Mouse (Mus musculus) c-Kit-positive CD71-positive TER-119-positive erythroid progenitor cells, embryonic 14.5 days (primary cell): ENCODE results near the gene Trmt61a.
"Not testable (repeated sequence)": the region's sequence is repeated elsewhere in the genome, so short reads cannot be mapped to it uniquely, and the experiment has no call there.

ENCODE experiments used
- DNase-seq: peaks from one replicate; pipeline ENCODE4 v3.0.0-alpha.2; 2013; ENCODE audit warnings: low spot score

Trmt61a gene

DNA sequence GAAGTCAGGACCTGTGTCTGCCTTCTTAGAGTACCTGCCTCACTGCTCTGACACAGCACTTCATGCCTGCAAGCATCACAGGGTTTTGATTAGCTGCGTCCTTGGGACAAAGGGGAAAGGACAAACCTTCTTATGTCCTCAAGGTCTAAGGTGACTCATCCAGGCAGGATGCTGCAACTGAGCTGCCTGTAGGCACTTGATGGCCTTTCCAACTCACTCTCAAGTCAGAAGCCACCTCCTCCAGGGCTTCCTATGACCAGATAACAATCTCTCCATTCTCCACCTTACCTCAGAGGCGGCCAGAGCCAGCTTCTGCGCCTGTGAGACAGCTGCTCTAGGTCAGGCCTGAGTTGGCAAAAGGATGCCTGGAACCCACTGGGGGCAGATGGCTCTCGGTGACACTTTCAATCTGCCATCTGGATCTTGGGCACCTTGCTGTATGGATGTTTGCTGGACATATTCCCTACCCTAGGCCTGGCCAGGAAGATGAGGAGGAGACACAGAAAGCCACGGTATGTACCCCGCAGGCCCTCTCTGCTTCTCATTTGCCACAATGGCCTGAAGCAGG, 20.5 kb downstream of the Trmt61a start:
- no peak for DNase-seq

DNA sequence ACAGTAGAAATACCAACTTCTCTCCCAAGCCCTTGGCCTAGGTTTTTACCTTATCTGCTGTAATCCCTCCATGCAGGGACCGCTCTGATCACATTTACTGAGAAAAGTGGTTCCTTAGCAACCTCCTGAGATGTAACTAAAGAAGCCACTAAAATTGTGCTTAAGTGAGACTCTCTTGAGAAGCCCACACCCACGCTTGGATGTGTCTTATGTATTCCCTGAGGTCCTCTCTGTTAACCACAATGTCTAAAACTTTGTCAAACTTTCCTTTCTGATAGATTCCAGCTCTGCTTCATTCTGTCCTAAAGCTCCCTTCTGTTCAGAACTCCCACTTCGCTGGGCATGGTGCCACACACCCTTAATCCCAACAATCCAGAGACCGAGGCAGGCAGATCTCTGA, 21.6 kb downstream of the Trmt61a start:
- no peak for DNase-seq

DNA sequence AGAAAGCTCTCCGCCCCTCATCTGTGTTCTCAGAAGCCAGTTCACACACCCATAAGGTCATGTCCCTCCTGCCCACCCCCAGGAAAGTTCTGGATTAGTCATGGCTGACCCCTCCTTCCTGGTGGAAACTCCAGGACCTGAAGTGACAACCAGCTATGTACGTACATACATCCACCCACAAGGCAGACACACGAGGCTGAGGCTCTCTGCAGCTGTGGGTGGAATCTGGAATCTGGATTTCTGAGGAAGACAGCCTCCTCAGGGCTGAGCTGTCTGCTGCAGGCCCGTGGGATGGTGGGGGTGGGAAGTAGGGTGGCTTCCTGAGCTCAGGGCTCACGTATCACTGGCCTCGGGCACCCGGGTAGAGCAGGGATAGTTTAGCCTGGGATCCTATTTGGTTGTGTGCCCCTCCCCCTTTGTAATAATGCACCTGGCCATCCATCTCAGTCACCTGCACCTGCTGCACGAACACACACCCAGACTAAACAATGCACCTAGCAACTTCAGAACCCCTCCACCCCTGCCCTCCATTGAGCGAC, 23.1 kb downstream of the Trmt61a start:
- DNase-seq: no peak

DNA sequence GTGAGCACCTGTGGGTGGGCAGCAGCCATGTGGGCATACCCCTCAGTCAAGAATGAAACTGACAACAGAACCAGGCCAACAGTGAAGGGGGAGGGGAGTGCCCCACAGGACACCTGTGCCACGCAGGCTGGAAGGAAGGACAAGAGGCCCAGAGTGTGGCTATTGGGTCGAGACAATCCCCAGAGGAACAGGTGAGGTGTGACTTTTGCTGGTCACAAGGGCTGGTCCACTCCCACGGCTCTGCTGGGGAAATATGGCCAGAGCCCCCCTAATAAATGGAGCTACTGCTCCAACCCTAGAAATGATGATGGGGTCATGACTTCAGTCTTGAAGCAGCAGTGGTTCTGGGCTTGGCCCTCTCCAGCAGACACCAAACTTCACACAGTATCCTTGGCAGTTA, 25.4 kb downstream of the Trmt61a start:
- DNase-seq: no peak

DNA sequence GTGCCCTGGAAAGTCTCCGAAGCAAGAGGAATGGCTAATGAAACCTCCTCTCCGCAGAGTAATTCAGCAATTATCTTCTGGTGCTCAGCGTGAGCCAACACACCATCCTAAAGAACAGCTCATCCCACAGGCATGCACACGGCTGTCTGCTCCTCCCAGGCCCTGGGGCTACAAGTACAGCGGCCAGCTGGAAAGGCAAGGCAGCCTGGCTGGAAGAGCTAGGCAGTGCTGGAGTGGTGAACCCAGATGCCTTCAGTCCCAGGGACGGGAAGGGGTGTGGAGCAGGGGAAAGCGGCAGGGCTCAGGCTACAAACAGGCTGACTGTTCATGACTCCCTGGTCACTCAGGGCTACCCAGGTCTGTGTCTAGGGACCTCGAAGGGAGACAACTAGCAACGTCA, 26.7 kb downstream of the Trmt61a start:
- DNase-seq: no peak

DNA sequence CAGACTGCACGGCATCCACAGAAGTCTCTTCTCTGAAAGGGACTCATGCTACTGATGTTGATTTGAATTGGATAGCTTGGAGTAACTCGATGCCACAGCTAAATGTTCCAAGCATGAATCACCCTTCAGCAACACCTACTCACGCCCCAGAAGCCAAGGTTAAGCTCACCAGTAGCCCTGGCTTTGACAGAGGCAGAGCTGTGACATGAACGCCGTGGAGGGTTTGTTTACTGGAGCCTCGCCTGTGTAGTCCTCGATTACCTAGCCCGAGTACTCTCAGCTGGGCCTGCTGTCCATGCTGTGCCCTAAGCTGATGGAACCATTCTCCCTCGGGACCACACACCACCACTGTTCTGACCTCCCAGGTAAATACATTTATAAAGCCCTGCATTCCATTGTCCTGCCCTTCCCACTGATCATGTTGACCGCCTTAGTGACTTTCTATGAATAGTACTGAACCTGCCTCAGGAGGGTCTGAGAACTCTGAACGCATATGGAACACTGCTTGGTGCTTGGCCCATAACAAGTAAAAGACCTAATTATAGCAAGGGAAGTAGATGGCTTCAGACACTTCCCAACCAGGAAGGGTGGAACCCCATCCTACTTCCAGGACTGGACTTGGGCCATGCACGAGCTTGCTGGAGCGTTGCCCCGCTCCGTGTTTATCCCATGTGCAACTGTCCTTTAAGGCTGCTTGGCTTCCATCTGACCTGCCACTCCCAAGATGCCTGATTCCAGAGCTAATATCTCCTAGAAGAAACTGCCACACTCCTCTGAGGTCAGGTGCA, 27.5 kb downstream of the Trmt61a start:
- no peak for DNase-seq

DNA sequence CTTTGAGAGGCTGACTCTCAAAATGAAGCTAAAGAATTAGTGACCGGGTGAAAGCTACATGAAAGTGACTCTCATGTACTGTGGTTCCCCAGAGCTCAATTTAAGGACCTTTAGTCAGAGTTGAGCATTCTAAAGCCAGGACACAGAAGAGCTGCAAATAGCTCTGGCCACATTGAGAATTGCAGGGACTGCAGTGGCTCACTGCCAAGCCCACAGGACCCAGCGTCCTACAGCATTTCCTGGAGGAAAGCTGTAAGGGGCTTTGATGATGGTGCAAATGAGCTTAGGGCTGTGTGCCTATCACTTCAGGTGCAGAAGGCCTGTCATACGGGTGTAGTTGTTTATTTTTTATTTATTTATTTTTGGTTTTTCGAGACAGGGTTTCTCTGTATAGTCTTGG, 30.3 kb downstream of the Trmt61a start:
- no peak for DNase-seq

DNA sequence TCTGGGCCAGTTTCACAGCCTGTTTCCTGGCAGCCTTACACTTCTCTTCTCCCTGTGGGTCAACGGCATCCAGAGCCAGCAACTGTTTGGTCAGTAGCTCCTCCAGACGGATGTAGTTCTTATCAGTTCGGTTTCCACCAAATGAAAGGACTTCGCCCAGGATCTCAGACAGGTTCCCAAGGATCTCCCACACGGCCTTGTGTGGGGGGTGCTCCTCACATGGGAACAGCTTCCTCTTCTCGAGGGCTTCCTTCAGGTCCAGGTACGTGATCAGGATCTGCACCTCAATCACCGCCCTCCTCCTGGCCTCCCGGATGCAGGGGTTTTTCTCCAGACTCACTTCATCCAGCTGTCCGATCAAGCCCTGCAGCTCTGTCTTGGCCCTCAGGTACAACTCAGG, 32.2 kb downstream of the Trmt61a start:
- DNase-seq: no peak

DNA sequence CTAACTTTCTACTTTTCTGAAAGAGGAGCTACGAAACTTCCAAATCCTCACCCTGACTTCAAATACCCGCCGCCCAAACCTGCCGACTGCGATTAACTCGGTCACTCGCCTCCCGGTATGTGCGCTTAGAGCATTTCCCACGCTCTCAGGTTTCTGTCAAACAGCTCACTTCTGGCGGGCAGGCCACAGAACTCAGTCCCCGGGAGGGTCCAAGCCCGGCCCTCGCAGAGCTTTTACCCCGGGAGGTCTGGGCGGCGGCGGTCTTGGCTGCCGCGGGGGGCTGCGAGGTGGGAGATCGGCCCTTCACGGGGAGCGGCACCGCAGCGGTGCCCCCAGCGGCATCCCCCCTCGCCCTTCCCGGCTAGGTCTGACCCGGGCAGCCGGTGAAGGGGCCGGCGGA, 34.6 kb downstream of the Trmt61a start:
- DNase-seq: peak; percentile 37

DNA sequence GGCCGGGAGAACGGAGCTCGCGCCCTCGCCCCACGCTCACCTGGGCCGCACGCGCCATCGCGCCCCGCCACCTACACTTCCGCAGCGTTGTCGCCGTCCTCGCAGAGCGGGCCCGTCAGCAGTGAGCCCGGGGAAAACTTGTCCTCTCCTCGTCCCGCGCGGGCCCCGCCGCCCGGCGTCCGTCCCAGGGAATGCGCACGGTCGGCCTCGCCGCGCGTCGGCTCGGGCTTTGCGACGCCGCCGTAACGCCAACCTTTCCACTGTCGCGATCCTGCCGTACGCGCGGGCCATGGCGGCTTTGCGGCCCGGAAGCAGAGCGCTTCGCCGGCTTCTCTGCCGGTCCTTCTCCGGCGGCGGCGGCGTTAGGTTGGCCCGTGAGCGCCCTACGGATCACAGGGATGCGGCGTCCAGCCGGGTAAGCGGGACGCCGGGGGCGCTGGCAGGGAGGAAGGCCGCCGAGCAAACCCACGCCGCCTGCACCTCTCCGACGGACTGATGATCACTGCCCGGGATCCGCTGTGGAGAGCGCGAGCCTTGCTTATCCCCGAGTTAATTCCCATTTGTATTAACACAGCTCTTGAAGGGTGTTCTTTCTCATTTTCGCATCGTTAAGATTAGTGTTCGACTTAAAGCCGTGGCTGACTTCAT, 35.2 kb downstream of the Trmt61a start, which contains the start of the genes Bag5 and Apopt1:
TSS of gene Bag5 (minus strand) at position 254 of the 648 bp plus-strand sequence.
TSS of gene Apopt1 (plus strand) at position 258 of the 648 bp plus-strand sequence.
- DNase-seq: peak; percentile 82

DNA sequence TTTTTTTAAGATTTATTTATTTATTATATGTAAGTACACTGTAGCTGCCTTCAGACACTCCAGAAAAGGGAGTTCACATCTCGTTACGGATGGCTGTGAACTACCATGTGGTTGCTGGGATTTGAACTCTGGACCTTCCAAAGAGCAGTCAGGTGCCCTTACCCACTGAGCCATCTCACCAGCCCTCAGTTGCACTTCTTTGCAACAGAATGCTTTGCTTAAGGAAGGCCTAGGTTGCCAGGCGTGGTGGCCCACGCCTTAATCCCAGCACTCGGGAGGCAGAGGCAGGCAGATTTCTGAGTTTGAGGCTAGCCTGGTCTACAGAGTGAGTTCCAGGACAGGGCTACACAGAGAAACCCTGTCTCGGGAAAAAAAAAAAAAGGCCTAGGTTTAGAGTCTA, 36.0 kb downstream of the Trmt61a start:
- DNase-seq: not testable (repeated sequence)

DNA sequence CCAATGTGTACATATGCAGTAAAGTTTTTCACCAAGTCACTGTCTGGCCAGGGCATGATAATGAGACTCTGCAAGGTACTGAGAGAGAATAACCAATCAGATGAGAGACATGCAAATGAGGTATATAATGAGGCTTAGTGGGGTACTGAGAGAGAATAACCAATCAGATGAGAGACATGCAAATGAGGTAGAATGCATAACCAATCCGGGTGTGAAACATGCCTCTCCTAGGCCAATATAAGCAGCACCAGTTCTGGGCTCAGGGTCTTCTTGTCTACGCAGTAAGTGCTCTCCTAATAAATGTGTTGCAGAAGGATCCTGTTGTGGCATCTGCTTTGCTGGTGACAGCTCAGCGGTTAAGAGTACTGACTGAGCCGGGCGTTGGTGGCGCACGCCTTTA, 38.6 kb downstream of the Trmt61a start:
- DNase-seq: no peak

DNA sequence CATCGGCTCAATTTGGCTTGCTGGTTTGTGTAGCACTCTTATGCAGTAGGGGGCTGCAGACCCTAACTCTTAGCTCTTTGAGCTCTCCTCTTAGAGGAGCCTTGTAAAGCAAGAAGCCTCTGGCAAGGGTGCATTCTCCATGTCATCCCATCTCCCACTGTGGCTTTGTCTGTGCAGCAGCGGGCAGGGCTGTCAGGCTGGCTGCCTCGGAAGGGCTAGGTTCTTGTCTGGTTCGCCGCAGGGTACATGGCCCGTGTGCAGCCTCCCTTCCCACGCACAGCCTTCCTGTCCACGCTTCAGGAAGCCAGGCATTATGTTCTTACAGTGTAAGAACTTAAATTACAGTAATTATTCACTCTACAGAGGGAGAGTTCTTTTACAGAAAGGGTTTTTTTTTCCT, 40.8 kb downstream of the Trmt61a start:
- DNase-seq: no peak

DNA sequence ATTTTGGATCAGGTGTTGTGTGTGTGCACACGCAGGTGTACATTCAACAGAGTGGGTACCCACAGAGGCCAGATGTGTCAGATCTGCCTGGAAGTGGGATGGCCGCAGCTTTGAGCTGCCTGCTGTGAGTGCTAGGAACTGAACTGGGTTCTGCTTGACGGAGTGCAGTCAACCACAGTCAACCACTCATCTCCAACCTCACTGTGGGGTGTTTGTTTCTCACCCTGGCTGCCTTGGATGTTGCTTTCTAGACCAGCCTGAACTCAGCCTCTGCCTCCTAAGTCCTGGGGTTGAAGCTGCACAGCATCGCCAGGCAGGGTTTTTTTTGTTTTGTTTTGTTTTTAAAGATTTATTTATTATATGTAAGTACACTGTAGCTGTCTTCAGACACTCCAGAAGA, 42.3 kb downstream of the Trmt61a start:
- no peak for DNase-seq

DNA sequence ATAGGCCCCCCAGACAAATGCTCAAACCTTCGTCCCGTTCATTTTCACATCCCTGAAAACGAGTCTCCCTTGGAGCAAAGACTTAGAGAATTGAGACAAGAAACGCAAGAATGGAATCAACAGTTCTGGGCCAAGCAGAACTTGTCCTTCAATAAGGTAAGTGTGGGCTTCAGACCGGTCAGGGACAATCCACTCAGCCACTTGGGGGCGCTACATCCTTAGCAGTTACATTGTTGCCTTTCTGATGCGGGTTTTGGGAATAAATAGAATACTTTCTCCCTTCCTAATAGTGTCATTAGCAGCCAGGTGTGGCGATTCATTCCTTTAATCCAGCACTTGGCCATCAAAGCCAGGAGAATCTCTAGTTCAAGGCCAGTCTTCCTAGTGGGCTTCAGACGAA, 44.7 kb downstream of the Trmt61a start:
- DNase-seq: peak; percentile 43

DNA sequence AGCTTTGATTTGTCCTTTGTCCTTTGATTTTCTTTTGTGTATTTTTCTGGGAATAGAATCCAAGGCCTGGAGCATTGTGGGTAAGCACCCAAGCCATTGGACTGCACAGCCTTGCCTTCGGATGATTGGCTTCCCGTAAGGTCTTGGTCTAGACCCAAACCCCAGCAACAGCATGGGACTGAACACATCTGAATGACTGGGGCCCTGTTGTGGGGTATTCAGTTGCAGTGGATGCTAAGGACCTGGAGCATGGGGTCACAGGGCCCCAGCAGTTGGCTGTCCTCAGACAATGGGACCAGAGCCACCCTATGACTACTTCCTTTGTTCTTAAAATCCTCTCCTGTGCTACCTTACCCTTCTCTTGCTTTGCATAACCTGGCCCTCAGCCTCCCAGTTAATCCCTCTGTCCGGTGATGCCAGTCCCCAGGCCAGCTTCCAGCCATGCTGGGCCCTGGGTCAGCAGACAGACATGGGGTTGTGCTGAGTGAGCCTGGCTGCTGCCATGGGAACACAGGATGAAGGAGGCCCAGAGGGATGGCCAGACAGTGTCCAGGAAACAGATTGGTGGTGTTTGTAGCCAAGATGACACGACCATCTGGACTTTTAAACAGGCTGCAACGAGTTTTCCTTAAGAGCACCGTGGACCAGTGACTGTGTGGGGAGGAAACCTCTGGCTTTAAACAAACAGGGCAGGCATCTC, 46.9 kb downstream of the Trmt61a start:
- no peak for DNase-seq

DNA sequence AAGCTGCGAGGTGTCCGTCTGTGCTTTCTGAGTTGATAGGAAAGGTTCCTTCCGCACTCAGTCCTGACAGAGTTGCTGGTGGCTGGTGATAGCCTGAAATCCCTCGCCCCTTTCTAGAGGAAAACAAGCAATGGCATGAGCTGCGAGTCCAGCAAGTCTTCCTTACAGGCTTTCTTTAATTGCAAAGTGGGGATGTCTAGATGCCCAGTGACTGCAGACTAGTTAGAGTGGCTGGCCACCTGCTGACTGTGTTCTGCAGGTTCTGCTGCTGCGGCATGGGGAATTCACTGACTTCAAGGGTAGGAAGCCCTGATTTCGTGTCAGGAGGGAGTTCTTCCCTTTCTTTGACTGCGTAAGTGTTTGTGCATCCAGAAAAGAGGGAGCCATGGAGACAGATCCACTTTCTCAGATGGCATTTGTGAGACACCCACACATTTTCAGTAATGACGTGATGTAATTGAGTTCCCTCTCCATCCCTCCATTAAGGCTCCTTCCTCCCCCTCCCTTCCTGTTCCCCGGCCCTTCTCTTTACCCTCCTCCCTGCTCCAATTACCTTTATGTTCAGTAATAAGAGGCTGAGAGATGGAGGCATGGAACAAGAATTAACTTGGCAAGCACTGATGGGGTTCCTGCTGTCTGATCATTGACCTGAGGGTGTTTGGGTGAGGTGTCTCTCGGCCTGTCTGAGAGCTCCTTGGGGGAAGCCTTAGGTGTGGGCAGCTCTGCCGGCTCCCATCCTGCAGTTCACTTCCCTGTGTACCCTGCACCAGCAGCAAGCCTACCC, 47.6 kb downstream of the Trmt61a start:
- no peak for DNase-seq

DNA sequence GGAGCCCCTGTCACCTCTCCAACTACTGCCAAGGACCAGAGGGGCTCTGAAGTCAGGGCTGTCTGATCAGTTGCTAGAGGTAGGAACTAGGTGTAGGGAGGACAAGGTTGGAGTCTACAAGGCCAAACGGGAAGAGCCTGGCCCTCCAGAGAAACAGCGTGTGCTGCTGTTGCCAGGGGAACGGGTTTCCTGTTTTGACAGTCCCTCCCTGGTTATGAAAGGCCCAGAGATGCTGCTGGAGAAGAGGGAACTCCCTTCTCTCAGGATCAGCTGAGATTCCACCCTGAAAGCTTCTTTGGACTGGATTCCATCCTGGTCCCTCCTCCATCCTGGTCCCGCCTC, 48.2 kb downstream of the Trmt61a start:
- DNase-seq: no peak

DNA sequence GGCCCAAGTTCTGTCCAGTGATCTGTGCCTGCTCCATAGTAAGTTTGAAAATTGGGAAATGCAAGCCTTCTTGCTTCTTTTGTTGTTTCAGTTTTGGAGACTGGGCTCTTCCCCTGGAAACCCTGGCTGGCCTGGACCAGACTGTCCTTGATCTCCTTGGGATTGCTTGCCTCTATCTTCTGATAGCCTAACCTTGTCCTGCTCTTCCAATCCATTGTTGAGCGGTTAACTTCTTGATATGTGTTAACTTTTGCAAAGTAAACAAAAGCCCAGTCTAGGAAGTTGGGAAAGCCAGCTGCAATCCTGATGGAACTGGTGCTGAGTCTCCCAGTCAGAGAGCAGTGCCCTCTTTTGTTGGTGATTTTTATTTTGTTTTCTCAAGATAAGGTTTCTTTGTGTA, 50.1 kb downstream of the Trmt61a start:
- DNase-seq: no peak

DNA sequence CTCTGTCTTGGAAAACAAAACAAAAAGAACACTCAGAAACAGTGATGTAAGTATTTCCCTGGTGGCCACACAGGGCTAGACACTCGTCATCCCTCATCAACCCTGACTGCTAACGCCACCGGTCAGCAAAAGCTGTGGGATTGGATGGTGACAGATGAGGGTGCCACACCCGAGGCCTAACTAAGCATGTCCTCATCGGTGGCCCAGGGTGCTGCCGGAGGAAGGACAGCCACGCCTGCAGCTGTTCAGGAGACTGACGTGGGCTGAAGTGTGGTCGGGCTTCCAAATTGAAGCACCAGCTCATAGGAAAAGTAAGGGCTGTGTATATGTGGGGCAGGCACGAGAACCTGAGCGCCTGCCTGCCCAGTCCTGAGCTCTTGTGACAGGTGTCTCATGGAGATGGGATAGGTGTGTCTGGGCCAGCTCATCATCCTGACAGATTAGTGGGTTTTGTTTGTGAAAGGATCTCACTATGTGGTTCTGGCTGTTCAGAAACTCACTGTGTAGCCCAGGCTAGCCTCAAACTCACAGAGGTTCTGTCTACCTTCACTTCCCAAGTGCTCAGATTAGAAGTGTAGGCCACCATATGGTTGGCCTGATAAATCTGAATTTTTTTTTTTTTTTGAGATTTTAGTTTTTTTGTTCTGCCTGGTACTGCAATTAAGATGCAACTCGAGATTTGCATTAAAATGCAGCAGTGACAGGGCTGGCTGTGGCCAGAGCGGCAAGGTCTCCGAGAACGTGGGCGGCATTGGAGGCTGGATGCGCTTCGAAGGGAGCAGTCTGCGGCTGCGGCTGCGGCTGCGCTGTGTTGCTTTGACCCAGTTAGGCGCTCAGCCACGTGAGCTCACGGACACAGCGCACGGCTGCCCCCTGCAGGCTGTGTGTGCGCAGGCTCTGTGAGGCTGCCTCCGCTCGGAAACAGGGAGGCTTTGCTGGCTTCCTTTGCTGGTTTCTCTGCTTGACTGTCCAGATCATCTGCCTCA, 54.2 kb downstream of the Trmt61a start:
- DNase-seq: peak; percentile 78

DNA sequence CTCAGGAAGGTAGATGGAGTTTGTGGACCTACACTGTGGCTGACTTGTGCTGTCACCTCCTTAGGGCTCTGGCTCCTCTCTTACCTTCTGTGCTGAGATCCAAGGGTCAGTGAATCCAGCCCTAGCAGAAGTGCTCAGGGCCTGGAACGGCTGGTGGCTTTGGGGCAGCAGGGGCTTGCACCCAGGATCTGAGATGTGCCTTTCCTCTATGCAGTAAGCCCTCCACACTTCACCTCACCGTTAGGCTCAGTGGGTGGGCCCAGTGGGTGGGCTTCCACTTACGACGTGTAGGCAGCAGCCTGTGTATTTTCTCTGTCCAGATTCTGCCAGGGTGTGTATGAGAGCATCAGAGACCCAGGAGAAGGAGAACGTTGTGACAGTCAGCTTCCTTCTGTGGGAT, 55.0 kb downstream of the Trmt61a start:
- no peak for DNase-seq
